In genomic region chr6:90605298-90605665, GRCm38 (mm10) we compare ENCODE assay signal across 8 mouse cellular contexts. TPM values are rescaled to one million over a fixed set of nuclear protein-coding genes. Genes with fewer than 3 reads are reported as not detected.
DNase-seq lines count a peak whose midpoint lies in the region; ATAC-seq lines count a peak whose summit lies in the region.

No protein-coding gene starts in this region.

- no peaks in the 10 kb centered on the region for H3K4me1 ChIP-seq in neural tube, embryonic 11.5 days (ENCODE audit: control insufficient read depth, insufficient read depth, low read length)
- H3K4me1 ChIP-seq in limb, embryonic 12.5 days (replicated peaks) = peaks cover 5% of the 10 kb centered on the region; the same call in 1 of the 2 replicates
- peaks cover 7% of the 10 kb centered on the region; the same call in 1 of the 2 replicates for H3K4me1 ChIP-seq in stomach, embryonic 15.5 days

- peak overlapping the region; percentile 85 for H3K4me2 ChIP-seq in neural tube, embryonic 11.5 days (ENCODE audit: low read depth)
- H3K4me2 ChIP-seq in limb, embryonic 12.5 days = peak overlapping the region; percentile 73
- H3K4me2 ChIP-seq in stomach, embryonic 15.5 days = peak overlapping the region; percentile 94

- H3K9me3 ChIP-seq in neural tube, embryonic 11.5 days (ENCODE audit: control insufficient read depth, low read length) = no peaks in the 10 kb centered on the region
- no peaks in the 10 kb centered on the region for H3K9me3 ChIP-seq in limb, embryonic 12.5 days
- H3K9me3 ChIP-seq in stomach, embryonic 15.5 days = no peaks in the 10 kb centered on the region

- no peak overlapping the region for H3K27ac ChIP-seq in neural tube, embryonic 11.5 days (ENCODE audit: low read depth, low read length)
- H3K27ac ChIP-seq in limb, embryonic 12.5 days = no peak overlapping the region
- 0 out of 2 replicates have a peak overlapping the region, but pooled peaks have one; percentile 65 for H3K27ac ChIP-seq in stomach, embryonic 15.5 days

- 14% methylated on average over 5 of the region's 5 CpGs for WGBS in neural tube, embryonic 11.5 days
- WGBS in limb, embryonic 12.5 days = 17% methylated on average over 5 of the region's 5 CpGs
- WGBS in stomach, embryonic 15.5 days = 11% methylated on average over 5 of the region's 5 CpGs

- no peaks in the 10 kb centered on the region for H3K36me3 ChIP-seq in neural tube, embryonic 11.5 days (ENCODE audit: control insufficient read depth, insufficient read depth, low read length)
- no peaks in the 10 kb centered on the region for H3K36me3 ChIP-seq in limb, embryonic 12.5 days
- H3K36me3 ChIP-seq in stomach, embryonic 15.5 days = no peaks in the 10 kb centered on the region

- H3K9ac ChIP-seq in neural tube, embryonic 11.5 days (ENCODE audit: low read length) = peak overlapping the region; percentile 66
- peak overlapping the region; percentile 64 for H3K9ac ChIP-seq in limb, embryonic 12.5 days (replicated peaks)
- peak overlapping the region; percentile 49; the same call in 1 of the 2 replicates for H3K9ac ChIP-seq in stomach, embryonic 15.5 days

- no peak for ATAC-seq in neural tube, embryonic 11.5 days (ENCODE audit: insufficient read depth, low FRiP score, low TSS enrichment)
- ATAC-seq in limb, embryonic 12.5 days (ENCODE audit: insufficient number of reproducible peaks, insufficient read depth, low FRiP score, low TSS enrichment, low read depth) = no peak
- no peak for ATAC-seq in stomach, embryonic 15.5 days (ENCODE audit: insufficient read depth, low FRiP score, low read depth)

- DNase-seq in cerebellum, adult 9-11 months = peak; percentile 38
- DNase-seq in cerebellum, adult 11 months = no peak
- DNase-seq in neural tube, embryonic 11.5 days (ENCODE audit: low spot score) = no peak
- no peak for DNase-seq in neural tube, embryonic 10.5 days (ENCODE audit: extremely low spot score, low spot score)
- no peak for DNase-seq in layer of hippocampus, adult 9-10 months (ENCODE audit: low spot score)
- DNase-seq in urinary bladder, adult 2 months (ENCODE audit: low spot score) = no peak

- H3K4me3 ChIP-seq in neural tube, embryonic 11.5 days (ENCODE audit: low read depth, low read length) = peak overlapping the region; percentile 40
- peak overlapping the region; percentile 59 for H3K4me3 ChIP-seq in limb, embryonic 12.5 days (replicated peaks)
- H3K4me3 ChIP-seq in stomach, embryonic 15.5 days (replicated peaks) = peak overlapping the region; percentile 70

- no peaks in the 10 kb centered on the region for H3K27me3 ChIP-seq in neural tube, embryonic 11.5 days (ENCODE audit: control insufficient read depth, insufficient read depth, low read length)
- H3K27me3 ChIP-seq in limb, embryonic 12.5 days = peaks cover 13% of the 10 kb centered on the region
- no peaks in the 10 kb centered on the region for H3K27me3 ChIP-seq in stomach, embryonic 15.5 days (replicated peaks)

RNA-seq across cellular contexts. Expression of gene Slc41a3, which starts 0.8 kb away (rescaled TPM):
- 2.7 and 3.1 TPM in 2 replicates for polyA plus RNA-seq in neural tube, embryonic 11.5 days (2014; fragmentation: Nextera tagmentation; extraction: Ambion mirVana)
- 2.1 and 2.7 TPM in 2 replicates for polyA plus RNA-seq in limb, embryonic 12.5 days (2016; fragmentation: Nextera tagmentation; extraction: Ambion mirVana)
- polyA plus RNA-seq in stomach, embryonic 15.5 days (2015; fragmentation: Nextera tagmentation; extraction: Ambion mirVana) = 6.8 and 7.7 TPM in 2 replicates
- polyA plus RNA-seq in urinary bladder, adult 2 months (2012; rRNA removed) = 6.9 and 9.0 TPM in 2 replicates
